Mouse (Mus musculus) brown adipose tissue, adult 24 weeks (tissue): Measurements from ENCODE around the gene Rps10. TPM values are rescaled to one million over a fixed set of nuclear protein-coding genes. Genes with fewer than 3 reads are reported as not detected.

Source experiments
- H3K27ac ChIP-seq: fragments of 200-500 bp; replicated peaks from 2 replicates; pipeline ENCODE4 v1.5.1; 2012; ENCODE audit warnings: low read depth, mild to moderate bottlenecking, low read length
- H3K4me1 ChIP-seq: fragments of 200-500 bp; 2 replicates; pipeline ENCODE4 v1.6.1; 2012; ENCODE audit warnings: low read length, mixed read lengths; ENCODE audit not compliant: control insufficient read depth, insufficient read depth, insufficient read length
- H3K4me3 ChIP-seq: fragments of 200-500 bp; 2 replicates; pipeline ENCODE4 v1.5.1; 2012; ENCODE audit warnings: low read depth, mild to moderate bottlenecking, low read length, moderate library complexity; ENCODE audit not compliant: insufficient read depth
- polyA plus RNA-seq: library from polyadenylated mRNA; stranded (reverse); fragments of >200 nt; gene quantifications from 2 replicates; pipeline ENCODE4 v1.2.4, GENCODE M21; 2012; ENCODE audit not compliant: missing spikeins, insufficient read depth, insufficient read length

Rps10 gene
- polyA plus RNA-seq, 1 experiment, result 765 TPM

DNA sequence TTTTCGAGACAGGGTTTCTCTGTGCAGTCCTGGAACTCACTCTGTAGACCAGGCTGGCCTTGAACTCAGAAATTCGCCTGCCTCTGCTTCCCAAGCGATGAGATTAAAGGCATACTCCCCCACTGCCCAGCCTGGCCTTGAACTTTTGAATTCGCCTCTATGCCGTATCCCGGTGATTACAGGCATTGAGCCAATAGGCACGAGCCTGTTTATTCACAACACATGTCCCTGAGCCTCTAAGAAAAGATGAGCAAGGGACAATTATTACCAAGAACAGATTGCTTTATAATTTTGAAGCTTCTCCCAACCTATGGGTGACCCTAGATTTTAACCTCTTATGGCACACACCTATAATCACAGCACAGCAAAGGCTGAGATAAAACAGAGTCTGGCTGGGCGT lies 8.1 kb downstream of the Rps10 start:
- Histone ChIP-seq H3K4me1 (no peaks in the 10 kb centered on the region), H3K27ac (no peak overlapping the region), H3K4me3 (no peak overlapping the region)

- H3K4me3 ChIP-seq, result no peak overlapping the region
- no peak overlapping the region for H3K27ac ChIP-seq
- no peaks in the 10 kb centered on the region for H3K4me1 ChIP-seq
Observed at GRCm38 (mm10) chr17:27627451-27627850, 9.0 kb downstream of the Rps10 start.

DNA sequence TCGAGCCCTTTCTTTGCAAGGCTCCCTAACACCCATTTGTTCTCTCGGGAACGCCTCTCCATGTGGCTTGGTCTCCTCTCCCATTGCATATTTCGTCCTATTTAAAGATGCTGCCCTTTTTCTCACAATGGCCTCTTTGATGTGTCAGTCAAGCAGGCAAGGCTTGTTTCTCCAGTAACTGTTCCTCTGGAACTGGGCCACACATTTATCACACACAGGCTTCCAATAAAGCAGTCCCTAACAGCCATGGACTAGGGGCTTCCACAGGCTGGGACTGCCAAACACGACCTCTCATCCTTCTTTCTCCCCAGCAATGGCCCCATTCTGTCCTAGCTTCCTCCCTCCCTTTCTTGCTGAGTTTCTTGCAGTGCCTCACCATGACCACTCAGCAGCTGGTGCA lies 9.8 kb downstream of the Rps10 start:
- no peaks in the 10 kb centered on the region for H3K4me1 ChIP-seq
- H3K27ac ChIP-seq, result no peak overlapping the region
- H3K4me3 ChIP-seq, result no peak overlapping the region

GRCm38 (mm10) chr17:27625455-27626251 lies 10.8 kb downstream of the Rps10 start:
- Histone ChIP-seq H3K27ac (no peak overlapping the region), H3K4me3 (no peak overlapping the region), H3K4me1 (peaks cover 5% of the 10 kb centered on the region; the same call in 1 of the 2 replicates)

GRCm38 (mm10) chr17:27623360-27624326 lies 12.8 kb downstream of the Rps10 start, which contains the start of gene Nudt3:
Gene Nudt3, minus strand, starts transcription at chr17:27623495.
- Histone ChIP-seq H3K27ac (peak within 1 kb of the TSS; percentile 83), H3K4me1 (peaks cover 8% of the 10 kb centered on the region; the same call in 1 of the 2 replicates)

DNA sequence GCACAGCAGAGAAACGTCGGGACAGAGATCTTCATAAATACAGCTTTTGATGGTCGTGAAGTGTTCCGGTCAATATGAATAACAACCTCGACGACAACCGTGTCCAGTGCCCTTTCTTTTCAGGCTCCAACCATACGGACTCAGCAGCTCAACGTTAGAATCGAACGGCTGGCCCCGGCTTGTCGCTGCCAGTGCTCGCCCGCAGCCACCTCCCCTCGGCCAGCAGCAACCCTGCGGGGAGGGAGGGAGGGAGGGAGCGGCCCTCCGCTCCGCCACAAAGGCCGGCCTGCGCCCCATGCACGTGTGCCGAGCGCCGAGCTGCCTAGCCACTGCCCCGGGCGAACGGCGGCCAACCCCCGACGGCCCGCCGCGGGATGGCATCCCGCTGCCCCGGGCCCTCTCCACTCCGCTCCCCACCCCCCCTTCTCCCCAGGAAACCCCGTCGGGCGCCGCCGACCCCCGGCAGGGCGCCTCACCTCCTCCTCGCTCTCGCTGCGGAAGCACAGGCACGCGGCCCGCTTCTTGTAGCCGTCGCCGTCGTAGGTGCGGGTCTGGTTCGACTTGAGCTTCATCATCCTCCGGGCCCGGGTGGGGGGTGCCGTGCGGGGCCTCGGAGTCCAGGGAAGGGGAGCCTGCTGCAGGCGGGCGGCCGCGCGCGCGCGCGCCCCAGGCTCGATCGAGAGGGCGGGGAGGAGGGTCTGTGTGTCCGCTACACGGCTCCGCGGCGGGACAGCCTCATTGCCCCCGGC lies 13.7 kb downstream of the Rps10 start:
- peak overlapping the region; percentile 63 for H3K27ac ChIP-seq

More at GRCm38 (mm10) chr17:27623360-27624326, 12.8 kb downstream of the Rps10 start, which contains the start of gene Nudt3:
- peak within 1 kb of the TSS; percentile 87 for H3K4me3 ChIP-seq

DNA sequence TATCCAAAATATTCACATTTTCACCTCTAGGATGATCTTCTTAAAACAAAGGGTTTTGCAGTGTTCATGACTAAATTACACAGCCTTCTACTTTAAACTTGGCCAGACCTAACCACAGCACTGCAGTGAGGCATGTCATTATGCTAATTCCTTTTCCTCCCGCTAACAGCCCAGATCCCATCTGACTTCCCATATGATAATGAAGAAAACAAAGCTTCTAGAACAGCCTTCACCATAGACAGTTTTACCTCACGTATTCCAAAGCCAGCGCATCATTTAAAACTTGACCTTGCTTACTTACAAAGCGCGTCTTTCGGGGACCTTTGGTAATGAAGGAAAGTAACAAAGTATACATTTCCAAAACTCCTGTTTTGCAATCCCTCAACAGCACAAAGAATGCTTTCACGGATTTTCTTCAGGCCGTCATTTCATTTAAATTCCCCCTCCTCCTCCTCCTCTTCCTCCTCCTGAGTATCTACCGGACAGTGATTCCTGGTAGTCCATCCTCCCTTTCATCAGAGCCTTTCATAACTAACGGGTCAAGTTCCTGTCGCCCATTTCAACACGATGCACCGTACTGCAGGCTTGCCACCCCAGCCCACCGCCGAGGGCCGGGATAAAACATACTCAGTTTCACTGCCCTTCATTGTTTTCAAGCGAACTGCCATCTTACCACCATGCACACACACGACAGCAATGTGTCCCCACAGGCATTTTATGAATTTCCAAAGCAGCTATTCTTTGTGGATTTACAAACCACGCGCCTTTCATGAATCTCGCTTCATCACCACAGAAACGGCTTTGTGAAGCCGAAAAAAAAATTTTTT lies 14.6 kb downstream of the Rps10 start:
- Histone ChIP-seq H3K27ac (no peak overlapping the region), H3K4me3 (peak overlapping the region; percentile 87), H3K4me1 (peaks cover 10% of the 10 kb centered on the region)

More for the DNA sequence above, 13.7 kb downstream of the Rps10 start:
- Histone ChIP-seq H3K4me1 (peaks cover 9% of the 10 kb centered on the region; the same call in 1 of the 2 replicates), H3K4me3 (peak overlapping the region; percentile 87)

GRCm38 (mm10) chr17:27621161-27621560 lies 15.3 kb downstream of the Rps10 start:
- Histone ChIP-seq H3K27ac (no peak overlapping the region), H3K4me1 (peaks cover 10% of the 10 kb centered on the region), H3K4me3 (no peak overlapping the region)

- no peak overlapping the region for H3K27ac ChIP-seq
- no peak overlapping the region for H3K4me3 ChIP-seq
- H3K4me1 ChIP-seq, result peaks cover 14% of the 10 kb centered on the region
Observed at GRCm38 (mm10) chr17:27615388-27615787, 21.1 kb downstream of the Rps10 start.

GRCm38 (mm10) chr17:27613016-27613415 lies 23.5 kb downstream of the Rps10 start:
- H3K27ac ChIP-seq, result no peak overlapping the region
- H3K4me3 ChIP-seq, result no peak overlapping the region
- peaks cover 14% of the 10 kb centered on the region for H3K4me1 ChIP-seq

DNA sequence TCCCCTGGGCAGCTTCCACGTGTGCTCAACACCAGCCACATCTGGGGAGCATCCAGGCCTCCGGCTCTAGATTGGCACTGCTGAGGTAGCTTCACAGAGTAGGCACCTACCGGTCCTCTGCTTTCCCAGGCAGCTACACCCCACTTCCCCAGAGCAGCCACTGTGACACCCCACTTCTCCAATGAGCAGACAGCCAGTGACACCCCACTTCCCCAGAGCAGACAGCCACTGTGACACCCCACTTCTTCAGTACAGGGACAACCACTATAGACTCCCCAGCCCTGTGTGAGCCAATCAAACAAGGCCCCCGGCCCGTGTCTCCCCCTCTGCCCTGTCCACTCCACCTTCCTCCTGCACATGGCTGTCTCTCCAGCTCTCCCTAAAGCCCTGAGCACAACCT lies 24.5 kb downstream of the Rps10 start:
- Histone ChIP-seq H3K4me3 (no peak overlapping the region), H3K27ac (no peak overlapping the region), H3K4me1 (peaks cover 11% of the 10 kb centered on the region)

DNA sequence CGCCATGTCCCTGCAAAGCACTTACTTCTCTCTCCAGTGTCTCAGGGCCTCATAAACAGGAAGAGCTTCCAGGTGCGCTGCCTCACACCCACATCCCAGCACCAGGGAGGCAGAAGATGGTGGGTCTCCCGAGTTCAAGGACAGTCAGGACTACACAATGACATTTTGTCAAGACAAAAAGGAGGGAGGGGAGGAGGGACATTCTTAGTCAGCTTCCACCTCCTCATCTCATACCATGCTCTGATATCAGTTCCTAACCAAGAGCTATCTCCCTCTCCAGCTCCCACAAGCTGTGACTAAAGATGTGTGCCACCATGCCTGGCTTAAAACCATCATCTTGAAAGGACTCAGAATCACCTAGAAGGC lies 25.0 kb downstream of the Rps10 start:
- Histone ChIP-seq H3K4me3 (no peak overlapping the region), H3K27ac (no peak overlapping the region), H3K4me1 (peaks cover 11% of the 10 kb centered on the region)

DNA sequence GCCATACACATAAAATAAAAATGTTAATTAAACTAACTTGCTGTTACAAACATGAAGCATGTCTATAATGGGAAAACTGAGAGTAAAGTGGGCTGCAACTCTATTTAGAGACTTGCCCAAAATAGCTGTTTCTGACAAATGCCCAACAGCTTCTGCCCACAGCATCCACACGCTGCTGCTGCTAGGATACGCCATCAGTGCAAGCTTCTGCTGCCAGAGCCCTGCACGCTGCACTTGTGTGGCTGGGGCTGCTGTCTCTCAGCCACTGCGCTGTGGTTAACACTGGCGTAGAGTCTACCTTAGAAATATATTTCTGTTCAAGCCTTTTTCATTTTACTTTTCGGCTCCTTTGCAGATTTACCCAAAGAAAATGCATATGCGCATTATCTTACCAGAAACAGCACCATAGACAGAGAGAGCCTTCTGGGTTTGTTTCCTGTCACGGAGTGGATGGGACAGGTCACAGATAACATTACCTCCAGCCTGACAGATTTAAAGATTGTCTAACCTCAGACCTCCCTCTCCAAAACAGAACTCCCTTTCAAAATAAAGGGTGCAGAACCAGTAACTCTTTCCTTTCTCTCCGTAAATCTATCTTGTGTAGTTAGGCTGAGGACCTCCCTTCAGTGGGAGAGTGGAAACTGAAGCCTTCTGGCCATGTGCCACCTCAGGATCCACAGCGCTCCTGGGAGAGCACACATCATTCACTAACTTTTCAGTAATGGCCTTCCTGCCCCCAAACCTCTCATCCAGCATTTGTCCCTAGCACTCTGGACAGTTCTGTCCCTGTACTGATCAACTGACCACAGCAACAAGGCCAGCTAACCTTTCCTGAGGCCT lies 25.6 kb downstream of the Rps10 start:
- no peak overlapping the region for H3K4me3 ChIP-seq
- H3K27ac ChIP-seq, result no peak overlapping the region
- peaks cover 11% of the 10 kb centered on the region for H3K4me1 ChIP-seq
